Mouse (Mus musculus) heart, postnatal 0 days (tissue): ENCODE results near the gene Nmrk1.

Source experiments
- CTCF ChIP-seq: IDR thresholded peaks from 2 replicates; pipeline ENCODE4 v1.5.1; 2016; ENCODE audit warnings: antibody characterized with exemption, control low read depth, low read depth
- EP300 ChIP-seq: IDR thresholded peaks from 2 replicates; pipeline ENCODE4 v1.6.1; 2016; ENCODE audit warnings: antibody characterized with exemption, low read depth

GRCm38 (mm10) chr19:18663904-18664303 is 32.2 kb downstream of the Nmrk1 start:
- TF ChIP-seq CTCF, result no peak
- no peak for TF ChIP-seq EP300
